Mouse (Mus musculus): Measurements from ENCODE around the gene Ube2dnl1.

Gene Ube2dnl1

GRCm38 (mm10) chrX:114904712-114905111 lies at the start of gene Ube2dnl1:
Gene Ube2dnl1 (plus strand): TSS chrX:114905012.
- DNase-seq, result no peak

- DNase-seq, result no peak
These were observed 9.3 kb upstream of the Ube2dnl1 start for GRCm38 (mm10) chrX:114895489-114895888.

GRCm38 (mm10) chrX:114897506-114897905 lies 7.3 kb upstream of the Ube2dnl1 start:
- no peak for DNase-seq

GRCm38 (mm10) chrX:114903391-114903790 lies 1.4 kb upstream of the Ube2dnl1 start:
- no peak for DNase-seq

- no peak for DNase-seq
These were observed 2.5 kb downstream of the Ube2dnl1 start, which contains the start of gene Ube2dnl2 for GRCm38 (mm10) chrX:114907282-114907681. Gene Ube2dnl2 (plus strand): TSS chrX:114907582.

- no peak for DNase-seq
These were observed 50.3 kb downstream of the Ube2dnl1 start for GRCm38 (mm10) chrX:114955066-114955465.

Measured in lung, postnatal 36 days (tissue).